28 mouse cellular contexts compared by ENCODE assay signal in genomic region chr7:68386767-68387166, GRCm38 (mm10).
"Had no signal": no experiment of that assay in that cellular context is flagged by ENCODE, and none has a peak within 500 bp of the region (broad histone marks: within the 10 kb centered on the region; RNA-seq: fewer than 3 reads in every experiment).

No protein-coding gene starts in this region.

- H3K27ac ChIP-seq: embryonic facial prominence, embryonic 10.5 days; embryonic facial prominence, embryonic 12.5 days; embryonic facial prominence, embryonic 13.5 days; embryonic facial prominence, embryonic 15.5 days; forebrain, embryonic 10.5 days; forebrain, embryonic 12.5 days; forebrain, embryonic 13.5 days; forebrain, embryonic 15.5 days; gastrocnemius, adult 2 months had no signal

- H3K36me3 ChIP-seq: embryonic facial prominence, embryonic 10.5 days; embryonic facial prominence, embryonic 12.5 days; embryonic facial prominence, embryonic 13.5 days; embryonic facial prominence, embryonic 15.5 days; forebrain, embryonic 10.5 days; forebrain, embryonic 12.5 days; forebrain, embryonic 15.5 days had no signal

- DNase-seq: cerebellum, adult 2 months; cerebellum, adult 8-10 months; cerebellum, adult 9-10 months; cerebellum, adult 9-11 months; cerebellum, postnatal 10 days; cerebellum, postnatal 14 days; cerebellum, postnatal 25 days; cerebellum, postnatal 36 days; embryo, embryonic 11 days; forebrain, postnatal 0 days; gastrocnemius, adult 2 months; gastrocnemius, postnatal 10 days; gastrocnemius, postnatal 14 days; gastrocnemius, postnatal 25 days; gastrocnemius, postnatal 36 days; heart, adult 11 months; heart, adult 18-20 months had no signal

- H3K9ac ChIP-seq: embryonic facial prominence, embryonic 12.5 days; embryonic facial prominence, embryonic 13.5 days; embryonic facial prominence, embryonic 15.5 days; forebrain, embryonic 12.5 days; forebrain, embryonic 13.5 days; forebrain, embryonic 15.5 days; forebrain, postnatal 0 days had no signal

- H3K4me2 ChIP-seq: embryonic facial prominence, embryonic 12.5 days; embryonic facial prominence, embryonic 13.5 days; embryonic facial prominence, embryonic 15.5 days; forebrain, embryonic 12.5 days; forebrain, embryonic 13.5 days; forebrain, embryonic 15.5 days had no signal

- ATAC-seq: forebrain, embryonic 13.5 days; forebrain, embryonic 14.5 days; forebrain, embryonic 15.5 days; forebrain, embryonic 16.5 days; forebrain, postnatal 0 days had no signal

- H3K27me3 ChIP-seq: embryonic facial prominence, embryonic 12.5 days; embryonic facial prominence, embryonic 13.5 days; embryonic facial prominence, embryonic 15.5 days; forebrain, embryonic 12.5 days; forebrain, embryonic 13.5 days; forebrain, embryonic 15.5 days had no signal

- H3K4me1 ChIP-seq: embryonic facial prominence, embryonic 12.5 days; embryonic facial prominence, embryonic 15.5 days; forebrain, embryonic 15.5 days had no signal

- H3K9me3 ChIP-seq: embryonic facial prominence, embryonic 10.5 days; embryonic facial prominence, embryonic 12.5 days; embryonic facial prominence, embryonic 13.5 days; embryonic facial prominence, embryonic 15.5 days; forebrain, embryonic 10.5 days; forebrain, embryonic 12.5 days; forebrain, embryonic 13.5 days; forebrain, embryonic 15.5 days had no signal

- H3K4me3 ChIP-seq: embryonic facial prominence, embryonic 10.5 days; embryonic facial prominence, embryonic 12.5 days; embryonic facial prominence, embryonic 13.5 days; embryonic facial prominence, embryonic 15.5 days; erythroblast, embryonic 14.5 days; forebrain, embryonic 10.5 days; forebrain, embryonic 12.5 days; forebrain, embryonic 13.5 days; forebrain, embryonic 15.5 days; gastrocnemius, adult 2 months had no signal
